Mouse (Mus musculus) spleen, postnatal 36 days (tissue): Measurements from ENCODE around the gene Gm44973.
"Not testable (repeated sequence)": the region's sequence is repeated elsewhere in the genome, so short reads cannot be mapped to it uniquely, and the experiment has no call there.

Source experiments
- DNase-seq, 2 experiments: peaks; one replicate each; pipeline ENCODE4 v3.0.0; 2022; ENCODE audit warnings: low spot score in 2 of 2, mixed read lengths in 1 of 2

The Gm44973 gene

DNA sequence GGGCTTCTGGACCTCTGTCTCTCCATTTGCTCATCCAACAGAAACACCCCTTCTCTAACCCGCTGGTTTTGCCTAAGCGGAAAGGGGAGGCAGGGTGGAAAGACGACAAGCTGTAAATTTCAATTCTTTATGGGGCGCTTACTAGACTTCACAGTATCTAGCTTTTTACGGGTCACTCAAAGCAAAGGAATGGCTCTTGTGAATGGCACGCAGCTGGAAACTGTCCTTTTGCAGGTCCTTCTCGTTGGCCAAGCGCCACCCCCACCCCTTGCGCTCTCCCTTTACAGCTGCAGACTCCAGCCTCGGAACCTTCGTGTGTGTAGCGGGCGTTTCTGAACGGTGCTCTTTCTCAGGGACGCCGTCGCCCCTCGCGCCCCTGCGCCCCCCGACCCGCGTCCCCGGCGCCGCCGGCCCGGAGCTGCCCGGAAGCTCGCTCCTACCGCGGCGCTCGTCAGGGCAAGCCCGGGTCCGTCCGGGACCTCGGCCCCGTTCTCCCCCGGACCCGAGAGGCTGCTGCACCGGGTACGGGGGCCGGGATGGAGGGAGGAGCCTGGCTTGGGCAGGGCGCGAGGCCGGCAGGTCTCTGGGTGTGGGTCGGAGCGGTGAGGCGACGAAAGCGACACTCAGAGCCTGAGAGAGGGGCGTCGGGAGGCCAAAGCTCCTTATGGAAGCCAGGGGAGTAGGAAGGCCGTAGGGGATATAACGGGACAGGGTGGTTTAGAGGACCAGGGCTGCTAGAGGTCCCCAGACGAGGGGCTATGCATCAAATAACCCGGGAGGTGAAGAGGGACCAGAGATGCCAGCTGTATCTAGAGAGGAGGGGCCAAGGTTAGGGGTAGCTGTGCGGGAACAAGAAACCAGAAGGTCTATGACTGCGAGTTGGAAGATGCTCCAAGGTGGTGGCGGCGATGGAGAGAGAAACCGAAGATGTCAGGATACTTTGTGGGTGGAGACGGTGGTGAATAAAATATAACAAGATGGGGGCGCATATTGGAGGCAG is 36.2 kb downstream of the Gm44973 start, which contains the start of gene Zfp580:
TSS of gene Zfp580 (plus strand) at position 346 of the 1,000 bp plus-strand sequence.
- DNase-seq, result peak; percentile 43 to 47

DNA sequence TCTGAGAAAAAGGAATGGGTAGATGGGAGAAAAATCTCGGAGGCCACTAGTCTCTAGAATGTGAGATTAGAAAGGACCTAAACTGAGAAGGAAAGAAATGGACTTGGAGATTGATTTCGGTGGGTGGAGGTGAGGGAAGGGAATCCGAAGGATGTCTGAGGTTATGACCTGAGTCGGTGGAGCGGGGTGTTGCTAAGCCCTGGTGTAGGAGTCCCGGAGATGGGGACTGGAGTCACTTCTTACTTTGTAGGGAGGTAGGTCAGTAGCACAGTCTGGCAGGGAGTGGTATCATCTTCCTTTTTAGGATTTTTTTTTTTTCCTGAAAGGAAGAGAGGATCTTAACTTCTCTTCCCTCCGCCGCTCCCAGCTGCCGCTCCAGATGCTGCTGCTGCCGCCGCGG is 37.1 kb downstream of the Gm44973 start:
- DNase-seq, result no peak

DNA sequence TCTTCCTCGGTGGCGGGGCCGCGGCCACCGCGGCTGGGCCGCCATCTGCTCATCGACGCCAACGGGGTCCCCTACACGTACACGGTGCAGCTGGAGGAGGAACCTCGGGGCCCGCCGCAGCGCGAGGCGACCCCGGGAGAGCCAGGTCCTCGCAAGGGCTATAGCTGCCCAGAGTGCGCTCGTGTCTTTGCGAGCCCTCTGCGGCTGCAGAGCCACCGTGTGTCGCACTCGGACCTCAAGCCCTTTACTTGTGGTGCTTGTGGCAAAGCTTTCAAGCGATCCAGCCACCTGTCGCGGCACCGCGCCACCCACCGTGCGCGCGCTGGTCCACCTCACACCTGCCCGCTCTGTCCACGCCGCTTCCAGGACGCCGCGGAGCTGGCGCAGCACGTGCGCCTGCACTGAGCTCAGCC is 37.6 kb downstream of the Gm44973 start:
- DNase-seq, result no peak

DNA sequence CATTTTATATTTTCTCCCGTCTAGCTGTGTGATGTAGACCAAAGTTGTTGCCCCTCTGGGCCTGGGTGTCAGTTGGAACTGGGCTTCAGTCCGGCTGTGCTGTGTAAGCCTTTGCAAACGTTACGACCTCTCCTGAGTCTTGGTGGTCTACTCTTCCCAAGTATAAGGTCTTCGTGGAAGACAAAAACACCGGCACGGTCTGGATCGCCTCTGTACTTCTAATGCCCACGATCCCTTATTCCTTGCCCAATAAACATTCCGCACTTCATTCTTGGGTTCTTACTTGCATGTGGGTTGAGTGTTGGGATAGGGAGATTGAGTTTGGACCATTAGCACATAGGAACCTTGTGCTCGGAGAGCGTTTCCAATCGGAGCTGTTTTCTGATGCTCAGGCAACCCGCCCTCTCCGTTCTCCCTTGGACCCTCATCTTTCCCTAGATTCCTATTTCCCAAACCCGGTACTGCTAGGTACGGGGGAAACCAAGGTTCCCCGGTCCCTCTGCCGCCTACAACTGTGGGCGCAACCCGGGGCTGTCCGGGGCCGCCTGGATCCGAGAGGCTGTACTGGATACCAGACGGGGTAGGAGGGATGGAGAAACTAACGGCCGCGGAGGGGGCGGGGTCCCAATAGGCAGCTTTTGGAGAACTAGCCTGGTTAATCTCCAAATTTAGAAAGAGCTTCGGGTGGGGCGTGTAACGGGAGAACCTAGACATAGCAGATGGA is 38.3 kb downstream of the Gm44973 start:
- DNase-seq, result no peak

DNA sequence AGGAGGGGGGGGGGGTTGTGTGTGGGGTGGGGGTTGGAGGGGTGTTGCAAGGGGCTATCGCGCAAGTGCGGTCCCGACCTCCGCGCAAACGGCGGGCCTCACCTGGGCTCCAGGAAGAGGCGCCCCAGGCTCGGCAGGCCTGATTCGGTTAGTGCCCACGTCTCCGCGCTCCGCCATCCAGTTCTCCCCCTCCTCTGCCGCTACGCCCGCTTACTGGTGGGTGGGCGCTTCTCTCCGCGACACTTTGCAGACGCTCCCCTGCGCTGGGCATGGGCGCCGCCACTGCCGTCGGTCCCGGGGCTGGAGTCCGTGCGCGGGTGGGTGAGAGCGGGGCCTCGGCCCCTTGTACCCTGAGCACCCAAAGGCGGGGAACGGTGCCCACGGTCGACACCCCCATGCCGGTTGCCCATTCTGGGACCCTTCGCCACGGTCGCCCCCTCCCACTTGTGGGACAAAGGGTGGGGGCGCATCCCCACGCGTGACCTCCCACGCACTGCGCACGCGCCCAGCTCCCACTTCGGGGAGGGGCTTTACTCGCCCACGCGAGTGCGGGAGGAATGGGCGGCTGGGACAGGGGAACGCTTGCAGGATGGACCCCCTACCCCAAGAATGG is 41.5 kb downstream of the Gm44973 start:
- DNase-seq, result no peak

DNA sequence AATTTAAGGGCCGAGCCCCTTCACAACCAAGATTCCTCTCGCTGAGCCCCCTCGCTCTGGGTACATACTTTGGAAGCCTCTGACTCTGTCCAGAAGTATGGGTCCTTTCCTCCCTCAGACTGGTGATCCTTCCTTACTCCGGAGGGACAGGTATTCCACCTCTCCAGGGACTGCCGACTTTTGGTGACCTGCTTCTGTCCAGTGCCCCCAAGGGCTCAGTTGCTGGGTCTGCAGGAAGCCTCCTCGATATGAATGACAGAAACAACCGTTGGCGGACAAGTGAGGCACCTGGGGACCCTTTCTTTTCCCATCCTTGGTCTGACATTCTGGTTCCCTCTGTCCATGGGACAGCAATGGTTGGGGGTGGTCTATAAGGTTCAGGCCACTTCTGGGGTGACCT is 42.1 kb downstream of the Gm44973 start:
- no peak for DNase-seq

DNA sequence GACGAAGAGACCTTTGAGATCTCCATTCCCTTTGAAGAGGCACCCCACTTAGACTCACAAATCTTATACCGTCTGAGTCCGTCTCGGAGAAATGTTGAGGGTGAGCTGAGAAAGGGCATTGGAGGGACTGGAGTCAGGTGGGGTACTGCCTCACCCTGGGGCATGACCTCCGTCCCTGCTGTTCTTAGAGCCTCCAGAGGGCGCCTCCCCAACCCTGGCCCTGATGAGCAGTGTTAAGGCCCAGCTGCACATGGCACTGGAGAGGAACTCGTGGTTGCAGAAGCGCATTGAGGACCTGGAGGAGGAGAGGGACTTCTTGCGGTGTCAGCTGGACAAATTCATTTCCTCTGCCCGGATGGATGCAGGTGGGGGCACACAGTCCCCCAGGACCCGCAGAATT is 42.5 kb downstream of the Gm44973 start:
- peak in 1 of 2 experiments; percentile 36 for DNase-seq

DNA sequence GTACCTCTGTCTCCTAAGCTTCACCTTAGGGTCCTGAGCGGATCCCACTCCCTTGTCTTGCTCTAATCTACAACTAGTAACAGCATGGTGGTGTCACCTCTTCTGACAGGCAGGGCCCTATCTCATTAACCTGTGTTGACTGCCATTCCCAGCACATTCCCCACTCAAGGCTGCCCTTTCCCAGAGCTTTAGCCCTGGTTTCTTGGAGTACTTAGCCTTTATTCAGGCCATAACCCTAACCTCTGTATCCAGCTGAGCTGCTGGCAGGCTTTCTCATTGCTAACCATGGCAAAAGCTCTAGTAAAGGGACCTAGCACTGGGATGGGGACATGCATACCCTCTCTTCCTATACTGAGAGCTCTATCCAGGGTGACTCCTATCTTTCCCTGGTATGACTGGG is 43.3 kb downstream of the Gm44973 start:
- DNase-seq, result no peak

DNA sequence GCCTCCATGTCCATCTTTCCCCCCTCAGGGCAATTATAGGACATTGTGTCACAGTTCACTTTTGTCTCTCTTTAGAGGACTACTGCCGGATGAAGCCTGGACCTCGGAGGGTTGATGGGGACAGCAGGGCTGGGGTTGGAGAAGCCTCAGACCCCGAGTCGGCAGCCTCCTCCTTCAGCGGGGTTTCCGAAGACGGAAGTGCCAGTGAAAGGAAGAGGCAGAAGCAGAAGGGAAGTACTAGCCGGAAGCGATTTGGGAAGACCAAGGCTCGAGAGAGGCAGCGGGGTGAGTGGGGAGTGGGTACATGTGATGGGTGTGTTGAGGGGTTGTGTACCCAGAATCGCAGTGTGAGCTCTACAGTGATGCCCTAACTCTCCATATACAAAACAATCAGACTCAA is 44.1 kb downstream of the Gm44973 start:
- no peak for DNase-seq

DNA sequence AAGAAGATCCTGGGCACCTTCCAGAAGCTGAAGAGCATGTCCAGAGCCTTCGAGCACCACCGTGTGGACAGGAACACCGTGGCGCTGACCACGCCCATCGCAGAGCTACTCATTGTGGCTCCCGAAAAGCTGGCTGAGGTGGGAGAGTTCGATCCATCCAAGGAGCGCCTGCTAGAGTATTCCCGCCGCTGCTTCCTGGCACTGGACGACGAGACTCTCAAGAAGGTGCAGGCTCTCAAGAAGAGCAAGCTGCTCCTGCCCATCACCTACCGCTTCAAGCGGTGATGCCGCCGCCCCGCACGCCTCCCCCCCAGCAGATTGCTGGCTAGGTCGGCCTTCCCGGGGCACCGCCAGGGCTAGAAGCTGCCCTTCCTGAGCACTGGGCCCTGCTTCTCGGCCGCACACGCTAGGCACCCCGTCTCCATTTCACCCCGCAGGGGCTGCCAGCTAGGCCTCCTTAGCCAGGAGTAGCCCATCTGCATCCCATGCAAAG is 45.0 kb downstream of the Gm44973 start:
- DNase-seq, result peak; percentile 66 to 81

DNA sequence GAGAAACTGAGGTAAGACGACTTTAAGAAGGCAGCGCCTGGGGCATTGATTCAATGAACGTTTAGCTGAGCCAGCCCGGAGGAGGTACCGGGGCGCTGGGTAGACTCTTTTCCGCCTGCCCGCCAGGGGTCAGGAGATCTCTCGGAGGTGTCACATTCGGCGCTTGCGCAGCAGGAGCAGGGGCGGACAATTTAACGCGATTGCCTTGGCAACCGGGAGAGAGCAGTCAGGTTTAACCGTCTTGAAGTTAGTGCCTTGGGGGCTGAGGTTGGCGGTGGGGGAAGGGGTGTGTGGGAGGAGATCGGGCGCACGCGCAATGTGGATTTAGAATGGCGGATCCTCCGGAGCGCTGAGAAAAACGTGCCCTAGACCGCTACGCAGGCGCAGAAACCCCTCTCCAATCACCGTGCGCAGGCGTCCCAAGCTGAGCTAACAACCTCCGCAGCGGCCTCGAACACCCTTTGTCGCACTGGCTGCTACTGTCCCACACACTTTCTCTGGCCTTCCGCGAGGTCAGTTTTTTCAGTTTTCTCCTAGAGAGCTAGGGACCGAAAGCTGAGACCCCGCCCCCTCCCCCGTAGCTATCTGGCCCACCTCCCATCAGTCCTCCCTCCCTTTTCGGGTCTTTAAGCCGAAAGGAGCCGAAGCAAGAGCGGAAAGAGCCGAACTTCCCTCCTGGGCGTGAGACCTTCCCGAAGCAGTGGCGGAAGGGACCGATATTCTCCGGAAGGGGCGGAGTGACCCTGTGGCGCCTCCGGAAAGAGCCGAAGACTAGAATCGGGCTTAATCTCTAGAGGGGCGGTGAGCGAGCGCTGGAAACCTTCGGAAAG is 45.9 kb downstream of the Gm44973 start:
- peak; percentile 96 to 98 for DNase-seq

DNA sequence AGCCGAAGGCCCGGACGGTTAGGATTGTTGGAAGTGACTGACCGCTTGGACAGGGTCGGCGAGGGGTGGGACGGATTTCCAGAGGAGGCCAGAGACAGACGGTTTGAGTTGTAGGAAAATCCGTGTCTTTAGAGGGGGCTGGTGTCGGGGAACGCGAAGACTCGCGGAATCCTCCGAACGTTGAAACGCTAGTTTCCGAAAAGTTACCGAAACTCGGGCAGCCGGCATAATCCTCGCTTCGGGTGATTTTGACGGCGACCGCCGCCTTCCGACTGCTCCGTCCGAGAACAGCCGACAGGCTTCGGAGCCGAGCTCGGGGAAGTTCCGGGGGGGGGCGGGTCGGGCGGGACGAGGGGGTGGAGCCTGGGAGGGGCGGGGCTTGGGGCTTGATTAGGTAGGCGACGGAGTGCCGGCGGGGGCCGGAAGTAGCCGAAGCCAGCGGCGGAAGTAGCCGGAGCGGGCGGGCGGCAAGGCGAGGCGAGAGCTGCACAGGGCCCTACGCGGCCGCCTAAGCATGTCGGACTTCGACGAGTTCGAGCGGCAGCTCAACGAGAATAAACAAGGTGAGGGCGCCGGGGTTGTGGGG is 46.6 kb downstream of the Gm44973 start, which contains the start of gene U2af2:
TSS of gene U2af2 (plus strand) at position 370 of the 586 bp plus-strand sequence.
- peak; percentile 93 to 94 for DNase-seq

DNA sequence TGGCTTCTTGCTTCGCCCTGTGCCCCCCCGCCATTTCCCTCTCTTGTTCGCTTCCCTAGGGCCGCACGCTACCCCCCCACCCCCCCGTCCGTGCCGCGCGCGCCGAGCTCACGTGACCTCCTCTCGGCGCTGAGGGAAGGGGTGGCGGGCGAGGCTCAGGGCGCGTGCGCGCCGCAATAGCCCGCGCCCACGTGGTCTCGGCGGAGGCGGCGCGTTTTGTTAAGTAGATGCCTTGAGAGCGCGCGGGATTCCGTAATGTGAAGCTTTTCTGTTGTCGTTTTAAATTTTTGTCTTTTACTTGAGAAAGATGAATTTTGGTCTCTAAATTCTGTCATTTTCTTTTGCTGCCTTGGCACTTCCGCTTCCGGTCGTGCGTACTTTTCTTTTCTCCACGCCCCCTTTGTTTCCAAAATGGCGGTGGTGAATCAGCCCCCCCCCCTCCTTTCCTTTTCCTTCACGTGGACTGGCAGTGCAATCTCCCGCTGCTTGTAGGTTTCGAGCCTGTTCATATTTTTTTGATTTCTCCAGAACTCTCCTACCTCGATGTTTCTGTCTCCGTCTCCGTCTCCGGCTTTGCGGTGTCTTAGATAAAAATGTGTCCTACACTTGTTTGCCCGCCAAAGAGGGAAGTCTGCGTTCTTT is 47.2 kb downstream of the Gm44973 start:
- peak in 1 of 2 experiments; percentile 72 for DNase-seq

DNA sequence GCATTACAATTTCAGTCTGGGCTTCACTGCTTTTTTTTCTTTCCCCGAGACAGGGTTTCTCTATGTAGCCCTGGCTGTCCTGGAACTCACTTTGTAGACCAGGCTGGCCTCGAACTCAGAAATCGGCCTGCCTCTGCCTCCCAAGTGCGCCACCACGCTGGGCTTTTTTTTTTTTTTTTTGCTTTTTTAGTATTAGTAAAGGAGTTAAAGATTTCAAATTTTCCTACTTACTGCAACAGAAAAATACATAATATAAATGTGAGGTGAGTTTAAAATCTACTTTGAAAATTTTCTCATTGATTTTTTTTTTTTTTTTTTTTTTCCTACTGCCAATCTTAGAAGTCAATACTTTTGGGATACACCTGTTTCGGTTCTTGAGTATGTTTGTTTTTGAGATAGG is 49.6 kb downstream of the Gm44973 start:
- DNase-seq, result no peak

DNA sequence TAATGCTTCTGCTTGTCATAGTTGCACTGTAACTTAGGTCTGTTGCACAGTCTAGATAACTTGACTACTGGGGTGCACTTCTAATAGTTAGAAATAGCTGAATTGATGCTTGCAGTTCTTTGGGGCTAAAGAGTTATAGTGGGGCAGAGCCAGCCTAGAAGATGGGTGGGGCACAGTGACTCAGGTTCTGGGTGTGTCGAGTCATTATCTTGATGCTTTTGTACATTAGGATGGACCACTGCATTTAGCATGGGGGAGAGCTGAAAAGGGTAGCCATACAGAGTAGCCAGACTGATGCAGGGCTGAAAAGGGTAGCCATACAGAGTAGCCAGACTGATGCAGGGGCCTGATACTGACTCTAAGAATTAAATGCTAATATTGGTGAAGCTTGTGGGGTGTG is 58.3 kb downstream of the Gm44973 start:
- DNase-seq, result no peak

DNA sequence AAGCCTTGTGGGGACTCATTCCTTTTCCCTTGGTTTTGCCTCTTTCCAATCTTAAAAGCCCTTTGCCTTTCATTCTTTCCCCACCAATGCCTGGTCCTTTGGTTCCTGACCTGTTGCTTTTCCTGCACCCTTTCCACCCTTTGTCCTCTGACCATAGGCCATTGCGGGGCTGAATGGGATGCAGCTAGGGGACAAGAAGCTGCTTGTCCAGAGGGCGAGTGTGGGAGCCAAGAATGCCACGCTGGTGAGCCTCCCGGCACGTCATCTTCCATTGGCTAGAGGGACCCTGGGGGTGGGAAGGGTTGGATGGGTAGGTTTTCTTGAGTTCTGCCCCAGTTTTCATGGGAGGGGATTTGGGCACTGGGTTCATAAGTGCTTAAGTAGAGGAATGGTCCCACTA is 59.7 kb downstream of the Gm44973 start:
- no peak for DNase-seq

DNA sequence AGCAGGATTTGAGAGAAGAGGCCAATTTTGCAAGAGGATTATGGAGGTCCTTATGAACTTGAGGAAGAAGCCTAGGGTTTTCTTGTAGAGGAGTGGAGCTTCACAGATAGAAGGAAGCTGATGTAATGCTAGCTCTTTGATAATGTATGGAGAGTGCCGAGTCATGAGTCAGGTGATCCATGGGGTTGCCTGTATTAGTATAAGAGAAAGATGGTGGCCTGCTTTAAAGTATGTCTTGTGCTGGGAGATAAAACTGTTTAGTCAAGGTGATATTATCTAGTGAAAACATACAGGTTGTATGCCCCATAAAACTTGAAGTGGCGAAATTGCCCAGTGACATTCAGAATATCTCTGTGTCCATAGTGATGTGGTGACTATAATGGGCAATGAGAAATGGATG is 61.6 kb downstream of the Gm44973 start:
- no peak for DNase-seq

DNA sequence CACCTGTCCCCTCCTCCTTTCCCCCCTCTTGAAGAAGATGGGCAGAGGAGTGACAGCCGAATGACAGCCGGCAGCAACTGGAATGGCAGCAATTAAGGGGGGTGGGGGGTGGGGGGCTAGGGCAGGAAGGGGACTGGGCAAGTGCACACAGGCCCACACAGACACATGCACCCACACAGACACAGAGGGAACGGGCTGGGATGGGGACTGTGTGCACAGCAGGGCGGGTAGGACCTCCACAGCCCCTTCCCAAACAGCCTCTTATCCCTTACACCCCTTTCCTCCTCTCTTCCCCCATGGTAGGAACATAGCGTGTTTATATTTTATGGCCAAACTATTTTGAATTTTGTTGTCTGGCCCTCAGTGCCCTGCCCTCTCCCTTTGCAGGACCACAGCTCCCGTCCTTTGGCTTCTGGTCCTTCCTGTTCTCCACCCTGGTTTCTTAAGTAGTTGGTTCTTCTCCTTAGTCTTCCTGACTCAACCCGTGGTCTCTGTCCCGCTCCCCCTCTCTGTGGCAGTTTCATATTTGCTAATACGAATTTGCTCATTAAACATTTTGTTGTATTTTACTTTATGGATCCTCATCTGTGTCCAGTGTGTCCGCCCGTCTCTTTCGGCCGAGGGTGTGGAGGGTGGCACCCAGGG is 64.2 kb downstream of the Gm44973 start:
- DNase-seq, result not testable (repeated sequence)

DNA sequence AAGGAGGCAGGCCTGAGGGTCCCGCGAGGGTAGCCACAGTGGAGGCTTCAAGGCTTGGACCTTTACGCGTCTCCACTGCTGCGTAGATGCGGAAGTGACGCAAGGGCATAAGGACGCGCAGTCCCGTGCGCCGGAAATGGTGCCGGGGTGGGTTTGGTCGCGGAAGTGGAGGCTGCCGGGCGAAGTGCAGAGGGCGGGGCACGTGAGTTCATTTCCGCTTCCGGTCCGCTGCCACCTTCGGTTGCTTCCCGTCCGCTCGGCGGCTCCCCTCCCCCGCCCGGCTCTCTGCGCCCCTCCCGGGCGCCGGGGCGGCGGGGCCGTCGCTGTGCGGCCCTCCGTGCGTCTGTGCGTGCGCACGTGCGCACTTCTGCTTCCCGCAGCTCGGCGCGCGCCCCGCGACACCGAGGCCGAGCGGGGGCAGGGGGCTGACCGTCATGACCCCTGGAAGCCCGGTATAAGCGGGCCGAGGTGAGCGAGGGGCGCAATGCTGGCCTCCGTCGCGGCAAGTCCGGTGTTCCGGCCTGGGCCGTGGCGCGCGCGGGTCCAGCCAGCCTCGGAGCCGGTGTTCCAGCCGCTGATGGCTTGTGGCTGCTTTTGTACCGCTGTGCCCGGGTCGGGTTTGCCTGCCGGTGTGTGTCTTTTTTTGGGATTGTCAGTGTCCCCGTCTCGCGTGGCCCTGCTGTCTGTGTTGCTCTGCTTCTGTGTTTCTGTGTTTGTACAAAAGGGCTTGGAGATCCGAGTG is 64.9 kb downstream of the Gm44973 start, which contains the start of gene Epn1:
TSS of gene Epn1 (plus strand) at position 226 of the 742 bp plus-strand sequence.
- DNase-seq, result peak; percentile 96
